Mouse (Mus musculus) limb, embryonic 10.5 days (tissue): ENCODE measurements around the gene Vash1. TPM values are rescaled to one million over a fixed set of nuclear protein-coding genes. Genes with fewer than 3 reads are reported as not detected.

ENCODE experiments used
- DNase-seq: peaks from one replicate; pipeline ENCODE4 v3.0.0-alpha.2; 2017; ENCODE audit warnings: low spot score
- H3K27ac ChIP-seq: fragments of 300-500 bp; sonication (generic); 2 replicates; pipeline ENCODE4 v1.5.1; 2016; ENCODE audit warnings: mild to moderate bottlenecking
- H3K27me3 ChIP-seq: fragments of 300-500 bp; sonication (generic); 2 replicates; pipeline ENCODE4 v1.6.1; 2016; ENCODE audit warnings: low read depth, mild to moderate bottlenecking; ENCODE audit not compliant: poor library complexity, severe bottlenecking
- H3K36me3 ChIP-seq: fragments of 300-500 bp; sonication (generic); 2 replicates; pipeline ENCODE4 v1.6.1; 2016; ENCODE audit warnings: mild to moderate bottlenecking, moderate library complexity
- H3K4me1 ChIP-seq: fragments of 300-500 bp; sonication (generic); 2 replicates; pipeline ENCODE4 v1.6.1; 2016
- H3K4me3 ChIP-seq: fragments of 300-500 bp; sonication (generic); 2 replicates; pipeline ENCODE4 v1.5.1; 2016; ENCODE audit warnings: mild to moderate bottlenecking, moderate library complexity
- H3K9me3 ChIP-seq: fragments of 300-500 bp; sonication (generic); replicated peaks from 2 replicates; pipeline ENCODE4 v1.6.1; 2016; ENCODE audit warnings: mild to moderate bottlenecking
- WGBS: fragments of 180-500 bp; shearing (Covaris S2); methylation state at CpG from one replicate; pipeline ENCODE4 v1.1.7; 2016; 5-methylcytosine and 5-hydroxymethylcytosine counted together
- polyA plus RNA-seq: library from polyadenylated mRNA; unstranded; fragments of >200 nt; fragmentation: Nextera tagmentation; extraction: Ambion mirVana; gene quantifications from 2 replicates; pipeline ENCODE4 v1.2.1, GENCODE M21; 2016

Vash1 gene
- polyA plus RNA-seq, 1 experiment from 2014 or later, result 9.5 TPM

GRCm38 (mm10) chr12:86702690-86703089 is 24.2 kb downstream of the Vash1 start:
- WGBS, result 94% methylated on average over 3 of the region's 3 CpGs
- Histone ChIP-seq H3K4me1 (peaks cover 26% of the 10 kb centered on the region), H3K36me3 (peaks cover 7% of the 10 kb centered on the region; the same call in 1 of the 2 replicates), H3K9me3 (no peaks in the 10 kb centered on the region), H3K27me3 (no peaks in the 10 kb centered on the region), H3K4me3 (no peak overlapping the region), H3K27ac (no peak overlapping the region)
- DNase-seq, result no peak

DNA sequence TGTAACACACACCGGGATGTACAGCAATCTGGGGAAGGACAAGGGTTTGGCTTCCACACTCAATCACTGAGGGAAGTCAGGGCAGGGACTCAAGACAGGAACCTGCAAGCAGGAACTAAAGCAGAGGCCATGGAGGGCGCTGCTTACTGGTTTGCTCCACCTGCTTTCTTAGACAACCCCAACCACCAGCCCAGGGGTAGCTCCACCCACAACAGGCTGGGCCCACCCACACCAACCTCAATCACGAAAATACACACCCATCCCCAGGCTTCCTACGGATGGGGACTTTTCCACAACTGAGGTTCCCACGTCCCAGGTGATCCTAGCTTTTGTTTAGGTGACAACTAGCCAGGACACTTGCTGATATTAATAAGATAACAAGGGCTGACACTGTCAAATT is 27.3 kb downstream of the Vash1 start:
- H3K27me3 ChIP-seq, result no peaks in the 10 kb centered on the region
- no peak overlapping the region for H3K27ac ChIP-seq
- peaks cover 12% of the 10 kb centered on the region for H3K4me1 ChIP-seq
- no peak for DNase-seq
- no peaks in the 10 kb centered on the region for H3K9me3 ChIP-seq
- peaks cover 7% of the 10 kb centered on the region; the same call in 1 of the 2 replicates for H3K36me3 ChIP-seq
- 83% methylated on average over 5 of the region's 5 CpGs for WGBS
- no peak overlapping the region for H3K4me3 ChIP-seq

GRCm38 (mm10) chr12:86714026-86714425 is 35.5 kb downstream of the Vash1 start:
- no peak for DNase-seq
- Histone ChIP-seq H3K27ac (no peak overlapping the region), H3K4me1 (no peaks in the 10 kb centered on the region), H3K9me3 (no peaks in the 10 kb centered on the region), H3K27me3 (no peaks in the 10 kb centered on the region), H3K4me3 (no peak overlapping the region), H3K36me3 (no peaks in the 10 kb centered on the region)
- WGBS, result 85% methylated on average over 5 of the region's 5 CpGs

- 52% methylated on average over 5 of the region's 5 CpGs for WGBS
- no peaks in the 10 kb centered on the region for H3K27me3 ChIP-seq
- H3K4me3 ChIP-seq, result no peak overlapping the region
- H3K27ac ChIP-seq, result no peak overlapping the region
- no peaks in the 10 kb centered on the region for H3K4me1 ChIP-seq
- H3K9me3 ChIP-seq, result no peaks in the 10 kb centered on the region
- no peaks in the 10 kb centered on the region for H3K36me3 ChIP-seq
- peak; percentile 72 for DNase-seq
Observed at GRCm38 (mm10) chr12:86715401-86715800, 36.9 kb downstream of the Vash1 start.

DNA sequence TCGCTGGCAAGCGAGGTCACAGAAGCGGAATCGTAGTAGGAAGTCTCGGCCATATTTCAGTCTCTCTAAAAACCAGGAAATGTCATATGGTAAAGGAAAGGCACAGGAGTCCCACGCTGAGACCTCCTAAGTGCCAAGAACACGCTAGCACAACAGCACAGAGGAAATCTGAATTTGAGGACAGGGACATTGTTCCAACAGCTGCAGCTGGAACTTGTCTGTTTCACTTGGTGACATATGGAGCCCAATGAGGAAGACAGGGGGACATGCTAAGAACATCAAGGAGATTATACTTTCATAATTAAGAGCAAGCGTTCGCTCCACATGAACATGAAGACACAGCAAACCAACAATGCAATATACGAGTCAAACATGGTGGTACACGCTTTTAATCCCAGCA is 38.5 kb downstream of the Vash1 start:
- Histone ChIP-seq H3K9me3 (no peaks in the 10 kb centered on the region), H3K27ac (no peak overlapping the region), H3K36me3 (0 out of 2 replicates have a peak, but pooled peaks cover 2% of the 10 kb centered on the region), H3K4me3 (no peak overlapping the region), H3K27me3 (no peaks in the 10 kb centered on the region), H3K4me1 (no peaks in the 10 kb centered on the region)
- WGBS, result 93% methylated on average over 11 of the region's 11 CpGs
- no peak for DNase-seq

GRCm38 (mm10) chr12:86719961-86720639 is 41.6 kb downstream of the Vash1 start:
- Histone ChIP-seq H3K4me3 (no peak overlapping the region), H3K4me1 (0 out of 2 replicates have a peak, but pooled peaks cover 1% of the 10 kb centered on the region), H3K27ac (peak overlapping the region; percentile 16; the same call in 1 of the 2 replicates), H3K27me3 (no peaks in the 10 kb centered on the region), H3K9me3 (no peaks in the 10 kb centered on the region), H3K36me3 (0 out of 2 replicates have a peak, but pooled peaks cover 2% of the 10 kb centered on the region)
- no peak for DNase-seq
- 89% methylated on average over 18 of the region's 18 CpGs for WGBS

- Histone ChIP-seq H3K36me3 (0 out of 2 replicates have a peak, but pooled peaks cover 2% of the 10 kb centered on the region), H3K9me3 (no peaks in the 10 kb centered on the region), H3K27ac (no peak overlapping the region), H3K27me3 (no peaks in the 10 kb centered on the region), H3K4me1 (0 out of 2 replicates have a peak, but pooled peaks cover 3% of the 10 kb centered on the region), H3K4me3 (no peak overlapping the region)
- no peak for DNase-seq
- 92% methylated on average over 5 of the region's 5 CpGs for WGBS
Observed at GRCm38 (mm10) chr12:86721453-86721852, 43.0 kb downstream of the Vash1 start.

DNA sequence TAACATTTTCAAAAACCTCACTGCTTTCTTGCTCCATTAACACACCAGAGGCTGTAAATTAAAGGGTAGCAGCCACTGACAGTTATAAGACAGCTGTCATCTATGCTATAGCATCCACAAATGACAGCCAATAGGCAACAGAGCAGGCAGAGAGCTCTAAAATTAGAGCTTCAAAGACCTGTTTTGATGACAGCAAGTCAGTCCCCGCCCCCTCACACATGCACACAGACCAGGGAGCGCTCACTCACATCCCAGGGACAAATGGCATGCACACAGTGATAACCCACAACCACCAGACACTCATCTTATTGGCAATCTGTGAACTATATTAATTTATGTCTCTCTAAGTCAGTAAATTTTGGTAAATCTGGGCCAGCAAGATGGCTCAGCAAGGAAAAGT is 45.8 kb downstream of the Vash1 start:
- Histone ChIP-seq H3K36me3 (0 out of 2 replicates have a peak, but pooled peaks cover 2% of the 10 kb centered on the region), H3K4me1 (0 out of 2 replicates have a peak, but pooled peaks cover 3% of the 10 kb centered on the region), H3K4me3 (no peak overlapping the region), H3K27me3 (no peaks in the 10 kb centered on the region), H3K27ac (no peak overlapping the region), H3K9me3 (no peaks in the 10 kb centered on the region)
- whole genome bisulfite sequencing, result 64% methylated on average over 2 of the region's 2 CpGs
- no peak for DNase-seq

DNA sequence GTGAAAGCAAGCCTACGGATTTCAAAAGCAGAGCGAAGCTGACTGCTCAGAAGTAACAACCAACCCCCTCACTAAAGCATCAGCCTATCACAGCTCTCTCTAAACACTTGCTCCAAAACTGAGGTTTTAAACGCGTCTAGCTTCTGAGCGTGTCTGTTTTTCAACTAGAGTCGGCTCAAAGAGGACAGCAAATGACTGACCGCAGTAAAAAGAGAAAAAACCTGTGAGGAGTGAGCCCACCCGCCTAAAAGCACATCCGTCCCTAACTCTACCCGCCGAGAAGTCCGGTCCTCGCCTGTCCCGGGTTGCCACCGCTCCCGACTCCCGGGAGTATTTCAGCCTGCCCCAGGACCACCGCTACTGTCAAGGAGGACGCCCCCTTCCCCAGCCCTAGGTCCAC is 47.2 kb downstream of the Vash1 start:
- no peaks in the 10 kb centered on the region for H3K27me3 ChIP-seq
- H3K4me1 ChIP-seq, result 0 out of 2 replicates have a peak, but pooled peaks cover 3% of the 10 kb centered on the region
- H3K4me3 ChIP-seq, result peak overlapping the region; percentile 87
- H3K9me3 ChIP-seq, result no peaks in the 10 kb centered on the region
- H3K36me3 ChIP-seq, result 0 out of 2 replicates have a peak, but pooled peaks cover 2% of the 10 kb centered on the region
- H3K27ac ChIP-seq, result peak overlapping the region; percentile 89
- no peak for DNase-seq
- WGBS, result under 1% methylated on average over 19 of the region's 19 CpGs

- under 1% methylated on average over 37 of the region's 44 CpGs for WGBS
- Histone ChIP-seq H3K27me3 (no peaks in the 10 kb centered on the region), H3K4me1 (0 out of 2 replicates have a peak, but pooled peaks cover 3% of the 10 kb centered on the region), H3K4me3 (peak within 1 kb of the TSS; percentile 87), H3K9me3 (no peaks in the 10 kb centered on the region), H3K36me3 (0 out of 2 replicates have a peak, but pooled peaks cover under 1% of the 10 kb centered on the region), H3K27ac (peak within 1 kb of the TSS; percentile 89)
- DNase-seq, result peak; percentile 97
Observed at GRCm38 (mm10) chr12:86726120-86726640, 47.7 kb downstream of the Vash1 start, which contains the start of gene Angel1. Gene Angel1, minus strand, starts transcription at chr12:86726460.

GRCm38 (mm10) chr12:86734319-86734810 is 55.9 kb downstream of the Vash1 start, which contains the start of gene Lrrc74a:
Gene Lrrc74a, plus strand, starts transcription at chr12:86734369.
- no peak for DNase-seq
- Histone ChIP-seq H3K27ac (no peak within 1 kb of the TSS), H3K4me1 (no peaks in the 10 kb centered on the region), H3K9me3 (no peaks in the 10 kb centered on the region), H3K27me3 (no peaks in the 10 kb centered on the region), H3K36me3 (no peaks in the 10 kb centered on the region), H3K4me3 (no peak within 1 kb of the TSS)
- 84% methylated on average over 8 of the region's 8 CpGs for WGBS
